Mouse (Mus musculus) spleen, postnatal 14 days (tissue): ENCODE data around the gene Trim67.

ENCODE experiments used
- DNase-seq, 2 experiments: peaks; one replicate each; pipeline ENCODE4 v3.0.0; 2021 to 2022; ENCODE audit warnings: low spot score in 2 of 2

Gene Trim67

GRCm38 (mm10) chr8:124792708-124793107, at the start of gene Trim67:
Gene Trim67 (plus strand): TSS chr8:124793092.
- DNase-seq = no peak

- DNase-seq = no peak
Observed at GRCm38 (mm10) chr8:124746661-124747060, 46.2 kb upstream of the Trim67 start.

GRCm38 (mm10) chr8:124751191-124751590, 41.7 kb upstream of the Trim67 start:
- DNase-seq = no peak

- DNase-seq = peak; percentile 32 to 44
Observed at GRCm38 (mm10) chr8:124751709-124752173, 41.2 kb upstream of the Trim67 start, which contains the start of gene Fam89a. Gene Fam89a (minus strand): TSS chr8:124751832.

GRCm38 (mm10) chr8:124752325-124752862, 40.5 kb upstream of the Trim67 start:
- DNase-seq = no peak

GRCm38 (mm10) chr8:124754101-124754791, 38.6 kb upstream of the Trim67 start:
- DNase-seq = no peak

- no peak for DNase-seq
Observed at GRCm38 (mm10) chr8:124754792-124755190, 38.1 kb upstream of the Trim67 start.

GRCm38 (mm10) chr8:124755481-124755880, 37.4 kb upstream of the Trim67 start:
- DNase-seq = no peak

GRCm38 (mm10) chr8:124756153-124756552, 36.7 kb upstream of the Trim67 start:
- no peak for DNase-seq

GRCm38 (mm10) chr8:124756601-124757000, 36.3 kb upstream of the Trim67 start:
- DNase-seq = no peak

- DNase-seq = peak in 1 of 2 experiments; percentile 35
Observed at GRCm38 (mm10) chr8:124758544-124758943, 34.3 kb upstream of the Trim67 start.

- no peak for DNase-seq
Observed at GRCm38 (mm10) chr8:124763061-124763460, 29.8 kb upstream of the Trim67 start.

GRCm38 (mm10) chr8:124772389-124772788, 20.5 kb upstream of the Trim67 start:
- no peak for DNase-seq

- DNase-seq = peak in 1 of 2 experiments; percentile 41
Observed at GRCm38 (mm10) chr8:124775695-124776094, 17.2 kb upstream of the Trim67 start.

- no peak for DNase-seq
Observed at GRCm38 (mm10) chr8:124780236-124780635, 12.7 kb upstream of the Trim67 start.

- DNase-seq = no peak
Observed at GRCm38 (mm10) chr8:124782431-124782830, 10.5 kb upstream of the Trim67 start.

GRCm38 (mm10) chr8:124783228-124783627, 9.7 kb upstream of the Trim67 start:
- DNase-seq = no peak

- DNase-seq = no peak
Observed at GRCm38 (mm10) chr8:124784613-124785012, 8.3 kb upstream of the Trim67 start.

- no peak for DNase-seq
Observed at GRCm38 (mm10) chr8:124790676-124791075, 2.2 kb upstream of the Trim67 start.

- no peak for DNase-seq
Observed at GRCm38 (mm10) chr8:124791751-124792150, 1.1 kb upstream of the Trim67 start.

- DNase-seq = no peak
Observed at GRCm38 (mm10) chr8:124792186-124792585, 706 bp upstream of the Trim67 start.

- DNase-seq = peak; percentile 58 to 73
Observed at GRCm38 (mm10) chr8:124793172-124793651, 320 bp downstream of the Trim67 start.
